Mouse (Mus musculus) thymus, postnatal 36 days (tissue): ENCODE measurements at regions not wholly inside any gene's neighbourhood (a gene's known extent, or its start where the extent isn't known, plus 50 kb on each side); places are given as distances from the start of the nearest gene placed in this dataset.
"Not testable (repeated sequence)": the region's sequence is repeated elsewhere in the genome, so short reads cannot be mapped to it uniquely, and the experiment has no call there.

Experiments
- DNase-seq, 2 experiments: peaks; one replicate each; pipeline ENCODE4 v3.0.0; 2022; ENCODE audit warnings: mixed read lengths in 2 of 2

DNA sequence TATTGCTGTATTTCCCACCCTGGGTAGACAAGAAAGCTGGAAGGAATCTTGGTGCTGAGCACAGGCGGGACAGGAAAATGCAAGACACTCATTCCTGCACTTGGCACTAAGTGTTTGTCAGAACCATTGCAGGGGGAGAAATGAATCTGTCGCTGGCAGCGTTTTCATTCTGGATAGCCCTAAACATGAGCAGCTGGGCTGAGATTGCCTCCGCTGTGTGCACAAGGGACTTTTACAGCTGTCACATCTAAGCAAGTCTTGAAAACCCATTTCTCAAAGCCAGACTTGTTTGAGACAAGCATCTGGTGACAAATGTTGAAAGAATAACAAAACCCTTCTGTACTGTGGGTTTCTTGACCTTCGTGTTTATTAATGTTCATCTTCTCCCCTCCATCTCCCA is 438.4 kb upstream of the Jmjd1c start:
- DNase-seq: no peak

GRCm38 (mm10) chr10:66683160-66683559 is 412.8 kb upstream of the Jmjd1c start:
- DNase-seq: no peak

- DNase-seq: not testable (repeated sequence)
Observed at GRCm38 (mm10) chr10:66689196-66689595, 406.7 kb upstream of the Jmjd1c start.

DNA sequence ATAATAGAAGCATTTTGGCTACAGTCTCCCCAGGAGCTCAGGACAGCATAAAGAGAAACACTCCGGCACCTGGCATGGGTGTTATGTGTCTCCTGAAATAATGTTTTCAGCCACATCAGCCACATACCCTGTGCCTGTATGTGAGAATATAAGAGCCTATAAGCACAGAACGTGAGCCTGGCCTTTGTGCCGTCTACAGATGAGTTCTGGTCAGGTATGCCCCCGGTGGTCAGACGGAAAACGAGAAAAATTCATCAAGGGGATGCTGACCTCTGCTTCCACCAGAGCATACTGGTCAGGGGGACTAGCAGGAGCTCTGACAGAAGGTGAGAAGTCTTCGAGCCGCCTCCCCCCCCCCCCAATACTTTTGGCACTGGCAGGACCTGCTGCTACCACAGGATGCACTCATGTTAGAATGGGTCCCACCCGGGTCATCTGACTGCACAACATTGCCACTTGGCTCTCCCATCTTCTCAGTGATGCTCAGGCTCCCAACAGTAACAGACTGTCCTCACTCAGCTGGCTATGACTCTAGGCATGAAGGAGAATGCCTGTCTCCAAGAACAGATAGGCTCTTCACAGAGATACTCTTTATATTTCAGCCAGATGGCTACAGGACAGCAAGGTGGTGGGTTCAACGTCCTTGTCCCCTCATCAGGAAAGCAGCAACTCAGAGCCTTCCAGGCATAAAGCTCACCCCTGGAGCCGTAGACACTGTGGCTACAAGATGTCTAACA is 401.2 kb upstream of the Jmjd1c start:
- DNase-seq: no peak

DNA sequence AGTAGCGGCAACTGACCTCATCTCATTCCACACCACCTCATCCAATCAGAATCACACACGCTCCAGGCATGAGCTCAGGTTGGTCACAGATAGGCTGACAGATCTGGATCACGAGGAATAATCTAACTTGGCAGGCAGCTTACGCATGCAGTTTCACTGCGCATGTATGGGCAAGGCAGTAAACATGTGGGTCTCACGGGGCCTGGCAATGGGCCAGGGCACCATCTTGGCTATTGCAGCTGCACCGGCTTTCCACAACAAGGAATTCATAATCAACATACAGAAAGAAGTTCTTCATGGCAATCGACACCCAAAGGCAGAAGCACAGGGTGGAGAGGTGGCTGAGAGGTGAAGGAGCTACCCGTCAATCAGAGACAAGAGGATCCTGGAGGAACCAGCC is 381.0 kb upstream of the Jmjd1c start:
- DNase-seq: not testable (repeated sequence)

GRCm38 (mm10) chr10:66717909-66718308 is 378.0 kb upstream of the Jmjd1c start:
- no peak for DNase-seq

- DNase-seq: no peak
Observed at GRCm38 (mm10) chr10:66719796-66720195, 376.1 kb upstream of the Jmjd1c start.

DNA sequence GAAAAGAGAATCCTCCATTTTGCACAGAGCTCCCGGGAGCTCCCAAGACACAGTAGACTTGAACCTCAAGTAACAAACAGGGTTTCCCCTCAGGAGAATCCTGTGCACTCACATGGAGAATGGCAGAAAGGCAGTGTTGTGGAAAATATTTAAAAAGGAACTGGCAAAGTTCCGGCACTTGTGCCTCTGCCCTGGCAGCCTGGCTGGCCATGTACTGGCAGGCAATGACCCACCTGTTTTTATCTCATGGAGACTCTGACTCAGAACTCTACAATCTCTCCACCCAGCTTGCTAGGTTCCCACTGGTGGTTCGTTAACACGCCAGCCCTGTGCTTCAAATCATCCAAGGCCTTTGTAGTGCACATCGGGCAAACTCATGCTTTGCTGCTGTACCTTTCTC is 362.3 kb upstream of the Jmjd1c start:
- no peak for DNase-seq

DNA sequence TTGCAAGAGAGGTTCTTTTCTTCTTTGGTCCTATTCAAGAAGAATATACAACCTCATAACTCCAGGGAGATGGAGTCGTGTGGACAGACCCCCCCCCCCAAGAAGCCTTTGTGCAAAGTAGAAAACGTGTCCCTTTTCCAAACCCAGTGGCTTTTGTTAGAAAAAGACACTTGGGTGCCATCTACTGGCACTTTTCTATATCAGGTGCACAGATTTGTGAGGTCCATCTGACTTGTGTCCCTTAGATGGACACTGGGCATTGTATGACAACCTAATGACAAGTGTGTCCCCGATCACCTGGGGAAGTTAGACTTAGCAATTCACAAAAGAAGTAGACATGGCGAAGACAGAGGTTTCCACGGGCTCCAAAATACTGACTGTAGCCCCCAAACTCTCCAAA is 361.1 kb upstream of the Jmjd1c start:
- no peak for DNase-seq

GRCm38 (mm10) chr10:66739017-66739416 is 356.9 kb upstream of the Jmjd1c start:
- no peak for DNase-seq

DNA sequence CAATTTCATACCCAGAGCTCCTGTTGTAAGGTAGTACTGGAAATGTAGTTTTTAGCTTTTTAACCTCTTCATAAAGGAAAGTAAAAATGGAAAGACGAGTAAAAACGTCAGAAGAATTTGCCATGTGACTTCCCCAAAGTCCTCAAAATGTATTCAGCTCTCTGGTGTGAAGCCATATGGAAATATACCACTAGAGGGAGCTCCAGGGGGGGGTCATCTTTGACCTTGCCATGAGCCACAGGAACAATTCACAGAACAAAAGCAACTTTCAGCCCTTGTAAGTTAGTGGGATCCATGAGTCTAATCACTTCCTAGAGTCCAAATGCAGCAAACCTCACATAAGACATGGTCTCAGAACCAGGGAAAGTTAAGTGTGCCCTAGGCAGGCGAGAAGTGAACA is 354.1 kb upstream of the Jmjd1c start:
- no peak for DNase-seq

DNA sequence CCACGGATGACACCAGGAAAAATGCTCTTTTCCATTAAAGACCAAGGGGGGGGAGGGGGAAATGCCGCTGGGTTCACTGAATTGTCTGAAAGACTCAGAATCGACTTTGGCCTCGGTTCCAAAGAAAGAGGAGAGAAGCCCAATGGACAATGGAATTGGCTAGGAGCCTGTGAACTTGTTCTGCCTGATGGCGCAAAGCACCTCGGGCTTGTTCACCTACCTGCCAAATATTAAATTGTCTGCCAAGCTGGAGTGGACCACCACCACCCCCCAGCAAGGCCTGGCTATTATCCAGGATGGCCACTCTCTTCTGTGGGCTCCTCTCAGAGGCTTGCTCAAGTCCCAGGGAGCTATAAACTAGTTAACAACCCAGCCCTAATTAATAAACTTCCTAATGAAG is 352.7 kb upstream of the Jmjd1c start:
- DNase-seq: no peak

DNA sequence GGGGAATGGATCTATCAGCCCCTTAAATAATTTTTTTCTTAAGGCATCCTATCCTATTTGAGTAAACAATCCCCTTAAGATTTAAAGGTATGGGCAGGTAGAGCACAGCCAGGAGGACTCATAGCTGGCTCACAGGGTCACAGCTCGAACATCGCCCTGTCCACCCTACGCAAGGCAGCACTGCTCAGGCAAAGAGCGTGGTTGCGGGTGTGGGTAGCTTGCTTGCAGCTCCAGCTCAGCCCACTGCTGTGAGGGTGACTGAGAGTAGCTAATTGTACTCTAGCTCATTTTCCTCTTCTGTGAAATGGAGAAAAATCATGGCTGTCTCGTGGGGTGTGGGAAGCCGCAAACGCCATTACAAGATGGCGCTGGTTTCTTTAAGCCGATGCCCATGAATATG is 350.1 kb upstream of the Jmjd1c start:
- DNase-seq: no peak

- no peak for DNase-seq
Observed at GRCm38 (mm10) chr10:66752237-66752810, 343.6 kb upstream of the Jmjd1c start.

- no peak for DNase-seq
Observed at GRCm38 (mm10) chr10:66756866-66757265, 339.1 kb upstream of the Jmjd1c start.

- DNase-seq: no peak
Observed at GRCm38 (mm10) chr10:66770161-66771030, 325.5 kb upstream of the Jmjd1c start.

DNA sequence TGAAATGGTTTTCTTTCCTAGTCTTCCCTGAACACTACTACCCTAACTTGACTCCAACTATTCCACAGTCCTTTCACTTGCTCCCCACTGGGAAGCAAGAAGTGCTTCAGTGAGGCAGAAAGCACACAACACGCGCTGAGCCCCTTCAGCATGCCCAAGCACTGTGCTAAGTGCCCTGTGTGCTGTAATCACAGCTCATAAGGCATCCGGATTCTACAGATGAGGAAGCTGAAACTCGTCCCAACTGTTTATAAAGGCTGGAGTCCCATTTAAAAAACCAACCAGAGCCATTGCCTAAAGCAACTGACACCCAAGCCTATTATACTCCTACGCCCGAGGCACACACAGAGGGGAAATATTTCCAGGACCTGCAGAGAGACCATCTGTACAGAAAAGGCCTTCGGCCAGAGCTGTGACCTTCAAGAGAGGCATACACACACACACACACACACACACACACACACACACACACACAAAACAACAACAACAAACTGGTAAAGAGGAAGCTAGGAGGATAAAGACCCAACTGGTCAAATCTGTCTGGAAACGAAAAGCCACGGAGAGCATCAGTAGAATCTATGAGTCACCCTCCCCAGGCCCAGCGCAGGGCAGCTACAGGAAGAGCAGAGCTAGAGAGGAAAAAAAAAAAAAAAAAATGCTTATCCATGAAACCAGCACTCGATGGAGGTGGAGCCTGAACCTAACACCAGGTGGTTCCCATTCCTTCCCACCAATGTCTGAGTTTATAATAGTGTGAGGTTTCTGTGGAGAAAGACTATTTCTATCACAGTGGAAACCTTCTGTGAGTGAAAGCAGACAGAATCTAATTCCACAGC is 315.4 kb upstream of the Jmjd1c start:
- no peak for DNase-seq

GRCm38 (mm10) chr10:66781171-66781510 is 314.8 kb upstream of the Jmjd1c start:
- DNase-seq: no peak

DNA sequence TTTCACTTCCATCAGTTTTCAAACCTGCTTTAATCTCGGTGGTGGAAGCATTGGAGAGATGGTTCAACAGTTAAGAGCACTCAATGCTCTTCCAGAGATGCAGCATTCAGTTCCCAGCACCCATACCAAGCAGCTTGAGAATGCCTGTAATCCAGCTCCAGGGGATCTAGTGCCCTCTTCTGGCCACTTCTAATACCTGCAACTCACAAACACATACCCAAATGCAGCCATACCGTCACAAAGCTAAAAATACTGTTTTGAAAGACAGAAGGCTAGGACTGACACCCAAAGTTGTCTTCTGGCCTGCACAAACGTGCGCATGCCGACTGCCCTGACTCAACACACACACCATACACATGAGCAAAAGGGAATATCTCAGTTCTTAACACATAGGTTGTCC is 313.9 kb upstream of the Jmjd1c start:
- DNase-seq: no peak

DNA sequence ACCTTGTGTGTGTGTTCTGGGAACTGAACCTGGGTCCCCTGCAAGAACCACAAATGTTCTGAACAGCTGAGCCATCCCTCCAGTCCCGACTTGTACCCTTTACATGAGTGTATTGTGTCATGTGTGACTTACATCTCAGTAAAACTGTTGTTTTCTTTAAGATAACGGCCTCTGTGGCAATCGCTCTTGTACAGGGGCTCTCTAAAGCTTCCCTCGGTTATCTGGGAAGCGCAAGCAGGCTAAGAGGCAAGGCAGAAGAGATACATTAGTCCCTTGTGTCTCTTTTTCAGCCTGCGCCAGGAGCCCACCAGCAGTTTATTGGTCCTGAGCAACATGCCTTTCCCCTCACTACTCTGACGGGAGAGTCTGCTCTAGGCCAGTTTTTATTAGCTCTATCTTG is 308.1 kb upstream of the Jmjd1c start:
- DNase-seq: no peak

DNA sequence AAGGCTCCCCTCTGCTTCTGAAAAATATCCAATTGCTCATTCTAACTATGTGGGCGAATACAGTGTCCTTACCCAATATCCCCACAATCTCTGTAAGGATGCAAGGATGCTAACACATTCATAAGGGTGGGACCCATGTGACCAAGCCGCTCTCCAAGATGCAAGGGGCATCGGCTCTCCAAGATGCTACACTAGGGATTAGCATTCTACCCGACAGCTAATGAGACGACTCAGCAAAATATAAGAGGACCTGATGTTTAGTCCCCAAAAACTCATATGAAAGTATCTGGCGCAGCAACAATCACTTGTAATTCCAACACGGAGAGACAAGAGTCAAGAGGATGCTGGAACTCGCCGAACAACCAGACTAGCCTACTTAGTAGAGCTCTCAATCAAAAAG is 299.6 kb upstream of the Jmjd1c start:
- DNase-seq: no peak

GRCm38 (mm10) chr10:66802691-66803090 is 293.2 kb upstream of the Jmjd1c start:
- DNase-seq: no peak
